Mouse (Mus musculus): Measurements from ENCODE around the gene Fbxw11.

Gene Fbxw11

DNA sequence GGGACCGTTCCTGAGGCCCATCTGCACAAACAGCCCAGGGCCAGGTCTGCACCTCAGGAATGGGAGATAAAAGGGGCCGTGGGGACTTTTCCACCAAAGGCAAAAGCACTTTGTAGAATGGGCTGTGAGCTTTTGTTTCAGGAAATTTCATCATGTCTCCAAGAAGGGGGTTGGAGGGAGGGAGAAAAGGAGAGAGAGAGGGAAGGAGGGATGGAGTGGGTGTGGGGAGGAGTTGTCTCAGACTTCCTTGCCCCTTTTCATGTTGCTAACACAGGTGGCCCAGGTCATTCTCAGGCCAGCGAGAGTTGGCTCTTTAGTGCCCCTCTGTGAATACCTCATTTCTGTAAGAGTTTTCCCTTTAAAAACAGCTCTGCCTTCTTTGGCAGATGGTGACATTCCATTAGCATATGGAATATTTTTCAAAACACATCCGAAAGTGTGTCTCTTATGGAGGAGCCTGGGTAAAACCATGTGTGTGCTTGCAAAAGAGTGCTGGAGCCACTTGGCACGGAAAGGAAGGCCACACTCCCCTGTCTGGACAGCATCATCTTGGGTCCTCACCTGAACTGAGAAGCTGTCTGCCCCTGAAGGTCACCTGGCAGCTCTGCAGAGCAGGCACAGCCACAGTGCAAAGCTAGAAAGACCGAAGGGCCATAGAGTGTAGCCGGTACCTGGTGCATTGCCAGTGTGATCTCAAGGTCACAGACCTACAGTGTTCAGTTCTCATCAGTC is 109.5 kb downstream of the Fbxw11 start:
- DNase-seq (ENCODE audit: low read depth, low spot score), result peak; percentile 43

- no peak for DNase-seq (ENCODE audit: low read depth, low spot score)
Measured at GRCm38 (mm10) chr11:32752595-32752885, 110.0 kb downstream of the Fbxw11 start.

DNA sequence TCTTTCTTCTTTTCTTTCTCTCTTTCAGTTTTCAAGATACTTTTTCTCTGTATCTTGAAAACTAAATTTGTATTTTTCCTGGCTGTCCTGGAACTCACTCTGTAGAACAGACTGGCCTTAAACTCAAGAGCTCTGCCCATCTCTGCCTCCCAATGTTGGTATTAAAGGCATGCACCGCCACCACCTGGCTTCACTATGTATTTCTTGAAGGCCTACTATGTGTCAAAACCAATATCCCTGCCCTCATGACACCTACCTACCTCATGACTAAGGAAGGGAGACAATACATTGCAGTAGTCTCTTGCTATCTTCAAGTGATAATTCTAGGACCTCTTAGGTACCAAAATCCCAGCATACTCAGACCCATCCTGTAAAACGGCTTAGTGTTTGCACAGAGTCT is 110.8 kb downstream of the Fbxw11 start:
- DNase-seq (ENCODE audit: low read depth, low spot score), result no peak

DNA sequence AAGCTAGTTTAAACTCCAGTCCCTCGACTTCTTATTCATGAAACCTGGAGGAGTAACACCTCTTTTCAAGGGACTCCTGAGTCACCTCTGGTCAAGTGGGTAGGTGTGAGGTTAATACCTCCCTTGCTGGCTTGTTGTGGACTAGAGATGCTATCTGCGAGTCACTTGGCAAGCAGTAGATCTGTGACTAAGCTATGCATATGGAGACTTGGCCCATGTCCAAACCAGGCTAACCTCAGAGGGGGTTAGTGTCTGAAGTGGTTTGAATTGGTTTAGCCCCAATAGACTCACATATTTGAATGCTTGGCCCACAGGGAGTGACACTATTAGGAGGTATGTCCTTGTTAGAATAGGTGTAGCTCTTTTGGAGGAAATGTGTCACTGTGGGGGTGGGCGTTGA is 120.2 kb downstream of the Fbxw11 start:
- DNase-seq (ENCODE audit: low read depth, low spot score), result peak; percentile 31

DNA sequence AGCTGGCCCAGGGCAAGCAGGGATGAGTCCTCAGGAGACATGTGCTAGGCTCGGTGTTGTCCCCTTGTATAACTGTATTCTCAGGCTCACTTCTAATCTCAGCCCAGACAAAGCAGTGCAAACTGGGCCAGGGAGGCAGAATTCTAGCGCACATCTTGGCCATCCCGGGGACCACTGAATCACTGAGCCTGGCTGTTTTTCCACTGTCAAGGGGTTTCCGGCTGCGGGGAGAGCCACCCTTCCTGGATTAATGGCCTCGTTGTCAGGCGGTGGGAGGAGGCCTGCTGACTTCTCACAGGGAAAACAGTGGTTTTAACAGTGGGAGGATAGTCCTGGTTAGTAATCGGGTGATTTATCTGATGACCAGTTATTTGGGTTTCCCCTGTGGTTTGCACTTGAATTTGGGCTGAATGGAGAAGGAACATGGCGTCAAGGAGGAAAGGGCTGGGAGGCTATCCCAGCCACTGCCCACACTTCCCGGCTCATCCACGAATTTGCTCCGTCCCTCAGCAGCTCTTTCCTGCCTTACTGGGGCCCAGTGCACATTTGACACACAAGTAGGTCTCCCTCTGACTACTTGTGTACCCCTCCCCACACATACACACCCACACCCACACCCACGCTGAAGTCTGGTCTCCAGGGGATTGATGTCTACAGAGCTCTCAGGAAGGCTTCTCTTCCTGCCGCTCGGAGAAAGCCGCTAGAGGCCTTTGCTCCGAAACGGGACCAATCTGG is 125.1 kb downstream of the Fbxw11 start:
- no peak for DNase-seq (ENCODE audit: low read depth, low spot score)

DNA sequence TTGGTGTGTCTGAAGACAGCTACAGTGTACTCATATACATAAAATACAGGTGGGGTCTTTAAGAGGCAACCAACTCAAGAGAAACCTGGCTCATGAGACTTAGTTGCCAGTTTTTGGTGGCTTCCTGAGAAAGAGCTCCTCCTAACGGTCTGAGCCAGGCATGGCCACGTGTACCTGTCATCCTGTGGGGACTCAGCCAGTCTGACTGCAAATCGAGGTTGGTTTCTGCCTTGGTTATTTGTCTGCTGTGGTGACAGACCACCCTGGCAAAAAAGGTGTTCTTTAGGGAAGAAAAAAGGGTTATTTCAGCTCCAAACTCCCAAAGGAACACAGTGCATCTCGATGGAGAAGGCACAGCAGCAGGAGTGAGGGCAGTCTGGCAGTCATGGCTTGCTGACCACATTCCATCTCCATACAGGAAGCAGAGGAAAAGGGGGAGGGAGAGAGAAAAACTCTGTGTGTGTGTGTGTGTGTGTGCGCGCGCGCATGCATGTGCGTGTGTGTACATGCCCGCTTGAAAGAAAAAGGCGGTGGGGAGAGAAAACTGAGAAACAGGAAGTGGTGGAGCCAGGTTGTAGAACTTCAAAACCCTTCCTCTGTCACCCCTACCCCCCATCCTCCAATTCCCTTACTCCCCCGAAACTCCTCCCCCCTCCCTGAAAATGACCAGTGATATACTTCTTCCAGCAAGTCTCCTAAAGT is 126.3 kb downstream of the Fbxw11 start:
- DNase-seq (ENCODE audit: low read depth, low spot score), result no peak

DNA sequence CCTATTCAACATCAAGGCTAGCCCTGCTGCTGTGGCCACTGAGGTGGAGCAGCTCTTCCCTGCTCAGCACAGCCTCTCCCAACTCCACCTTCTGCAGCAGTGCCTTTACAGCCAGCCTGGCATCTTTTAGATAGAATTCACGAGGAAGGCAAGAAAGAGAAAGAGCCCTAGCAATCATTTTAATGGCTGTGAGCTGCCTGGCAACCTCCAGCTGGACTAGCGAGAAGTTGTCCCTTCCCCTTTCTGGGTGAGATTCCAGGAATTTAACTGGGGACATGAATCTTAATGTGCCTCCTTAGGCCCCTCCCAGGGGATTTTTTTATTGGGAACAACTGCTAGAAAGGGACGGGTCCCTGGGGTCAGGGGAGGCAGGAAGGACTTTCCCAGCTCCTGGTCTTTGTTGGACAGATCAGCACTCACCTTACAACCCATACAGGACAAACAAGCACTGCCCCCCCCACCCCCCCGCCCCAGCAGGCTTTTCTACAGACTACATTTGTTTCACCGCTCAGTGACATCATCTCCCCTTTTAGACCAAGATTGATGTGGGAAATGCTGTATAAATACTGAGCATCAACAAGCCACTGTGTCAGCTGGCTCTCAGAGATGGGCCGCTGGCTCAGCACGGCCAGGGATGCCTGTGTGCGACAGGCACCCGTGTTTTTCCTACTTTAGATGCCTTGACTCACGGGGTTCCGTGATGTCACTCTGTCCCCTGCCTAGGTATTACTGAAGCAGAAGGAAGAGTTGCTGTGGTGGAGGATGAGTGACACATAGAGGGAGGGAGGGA is 138.4 kb downstream of the Fbxw11 start:
- peak; percentile 73 for DNase-seq (ENCODE audit: low read depth, low spot score)

DNA sequence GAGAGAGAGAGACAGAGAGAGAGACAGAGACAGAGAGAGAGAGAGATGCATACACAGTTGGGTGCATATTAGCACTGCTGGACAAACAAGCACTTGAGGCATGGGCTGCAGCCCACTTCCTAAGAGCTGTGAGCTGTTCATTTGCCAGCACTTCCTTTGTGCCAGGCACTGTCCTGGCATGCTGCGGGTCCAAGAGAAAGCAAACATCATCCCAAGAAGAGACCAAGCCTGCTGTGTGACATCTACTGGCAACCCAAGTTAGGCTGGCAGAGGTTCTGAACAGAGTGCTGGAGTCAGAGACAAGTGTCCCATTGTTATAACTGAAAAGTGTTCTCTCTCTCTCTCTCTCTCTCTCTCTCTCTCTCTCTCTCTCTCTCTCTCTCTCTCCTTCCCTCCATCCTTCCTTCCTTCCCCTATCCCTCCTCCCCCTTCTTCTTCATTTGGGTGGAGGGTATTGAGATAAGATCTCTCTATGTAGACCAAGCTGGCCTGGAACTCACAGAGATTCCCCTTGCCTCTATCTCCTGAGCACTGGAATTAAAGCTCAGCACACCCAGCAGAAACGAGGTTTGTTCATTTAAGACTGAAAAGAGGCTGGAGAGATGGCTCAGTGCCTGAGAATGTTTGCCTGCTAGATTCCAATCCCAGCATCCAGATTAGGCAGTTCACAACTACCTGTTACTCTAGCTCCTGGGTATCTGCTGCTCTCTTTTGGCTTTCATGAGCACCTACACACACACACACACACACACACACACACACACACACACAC is 139.3 kb downstream of the Fbxw11 start:
- peak; percentile 88 for DNase-seq (ENCODE audit: low read depth, low spot score)

DNA sequence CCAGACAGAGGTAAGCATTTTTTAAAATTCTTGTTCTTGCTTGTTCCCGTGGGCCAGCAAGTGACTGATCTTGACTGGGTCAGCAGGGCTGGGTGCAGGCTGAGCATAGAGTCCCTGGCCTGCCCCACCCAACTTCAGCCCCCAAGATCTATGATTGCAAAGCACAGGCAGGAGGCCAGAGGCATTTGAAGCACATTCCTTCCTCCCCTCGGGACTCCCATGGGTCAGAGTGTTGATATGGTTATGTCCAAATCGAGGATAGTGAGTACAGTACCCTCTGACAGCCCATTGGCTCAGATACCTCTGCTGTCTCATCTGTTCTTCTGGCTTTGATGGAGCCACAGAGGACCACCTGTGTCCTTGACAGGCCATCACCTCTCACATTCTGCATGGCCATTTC is 140.2 kb downstream of the Fbxw11 start:
- DNase-seq (ENCODE audit: low read depth, low spot score), result no peak

- DNase-seq (ENCODE audit: low read depth, low spot score), result no peak
Measured at GRCm38 (mm10) chr11:32785591-32786147, 143.1 kb downstream of the Fbxw11 start.

- no peak for DNase-seq (ENCODE audit: low read depth, low spot score)
Measured at GRCm38 (mm10) chr11:32786201-32786600, 143.7 kb downstream of the Fbxw11 start.

DNA sequence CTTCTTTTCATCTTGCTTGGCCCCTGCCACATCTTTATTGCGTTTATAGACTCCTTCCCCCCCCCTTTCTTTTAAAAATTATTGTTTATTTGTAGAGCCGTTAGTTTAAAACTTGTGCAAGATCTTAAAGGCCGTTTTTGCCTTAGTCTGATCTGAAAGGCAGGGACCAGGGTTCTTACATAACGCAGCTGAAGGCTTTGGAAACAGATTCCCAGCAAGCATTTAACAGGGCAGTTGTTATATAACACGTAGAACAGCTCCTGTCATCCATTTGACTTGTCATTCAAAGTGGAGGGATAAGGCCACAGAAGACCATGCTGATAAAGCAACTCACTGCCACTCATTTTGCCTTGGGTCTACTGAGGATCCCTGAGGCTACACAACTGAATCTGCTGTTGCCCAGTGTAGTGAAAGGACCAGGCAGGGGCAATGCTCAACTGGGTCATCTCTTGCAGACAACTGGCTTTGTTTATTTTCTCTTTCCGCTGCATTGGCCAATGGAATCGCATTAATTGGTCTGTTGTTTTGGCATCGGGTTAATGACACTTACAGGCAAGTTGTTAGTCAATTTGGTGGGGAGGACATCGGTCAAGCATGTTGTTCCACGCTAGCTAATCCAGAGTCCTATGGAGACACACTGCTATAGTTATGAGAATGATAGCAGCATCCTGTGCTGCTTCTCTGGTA is 152.4 kb downstream of the Fbxw11 start:
- peak; percentile 59 for DNase-seq (ENCODE audit: low read depth, low spot score)

All from brain, adult 2 months (tissue).